Mouse (Mus musculus): ENCODE measurements around the gene Cox5a. TPM values are rescaled to one million over a fixed set of nuclear protein-coding genes. Genes with fewer than 3 reads are reported as not detected.

Gene Cox5a
- polyA plus RNA-seq, 1 experiment from 2014 or later = 1,689 TPM

- no peak overlapping the region for H3K27ac ChIP-seq (replicated peaks in 1 of 2; ENCODE audit: control insufficient read depth in 1 of 2, insufficient read depth in 1 of 2, low read depth in 2 of 2, low read length in 2 of 2)
- WGBS = 6% methylated on average over 1 of the region's 1 CpGs
- no peak overlapping the region for H3K4me2 ChIP-seq (ENCODE audit: low read length)
- H3K9me3 ChIP-seq (ENCODE audit: control insufficient read depth, low read length) = no peaks in the 10 kb centered on the region
- ATAC-seq (ENCODE audit: insufficient number of reproducible peaks, insufficient read depth, low FRiP score, low read depth) = no peak
- H3K36me3 ChIP-seq (ENCODE audit: control insufficient read depth, insufficient read depth, low read length) = peaks cover 76% of the 10 kb centered on the region
- no peak overlapping the region for H3K4me3 ChIP-seq (ENCODE audit: control insufficient read depth in 1 of 2, insufficient read depth in 1 of 2, low read depth in 1 of 2, low read length in 2 of 2)
- H3K4me1 ChIP-seq (ENCODE audit: control insufficient read depth in 2 of 2, insufficient read depth in 2 of 2, low read length in 2 of 2) = peaks cover 3 to 9% of the 10 kb centered on the region in 2 experiments; a peak in 3 of 4 replicates
- H3K9ac ChIP-seq (ENCODE audit: low read length) = no peak overlapping the region
- no peaks in the 10 kb centered on the region for H3K27me3 ChIP-seq (ENCODE audit: control insufficient read depth, insufficient read depth, low read length)
These were observed 20.2 kb downstream of the Cox5a start for GRCm38 (mm10) chr9:57541312-57541711.

GRCm38 (mm10) chr9:57543951-57544350, 22.9 kb downstream of the Cox5a start:
- H3K27ac ChIP-seq (replicated peaks in 1 of 2; ENCODE audit: control insufficient read depth in 1 of 2, insufficient read depth in 1 of 2, low read depth in 2 of 2, low read length in 2 of 2) = no peak overlapping the region
- no peaks in the 10 kb centered on the region for H3K9me3 ChIP-seq (ENCODE audit: control insufficient read depth, low read length)
- no peak overlapping the region for H3K9ac ChIP-seq (ENCODE audit: low read length)
- H3K27me3 ChIP-seq (ENCODE audit: control insufficient read depth, insufficient read depth, low read length) = no peaks in the 10 kb centered on the region
- WGBS = 77% methylated on average over 3 of the region's 3 CpGs
- no peak overlapping the region for H3K4me3 ChIP-seq (ENCODE audit: control insufficient read depth in 1 of 2, insufficient read depth in 1 of 2, low read depth in 1 of 2, low read length in 2 of 2)
- H3K4me1 ChIP-seq (ENCODE audit: control insufficient read depth in 2 of 2, insufficient read depth in 2 of 2, low read length in 2 of 2) = peaks cover 1 to 12% of the 10 kb centered on the region in 2 experiments; a peak in 3 of 4 replicates
- no peak for ATAC-seq (ENCODE audit: insufficient number of reproducible peaks, insufficient read depth, low FRiP score, low read depth)
- H3K36me3 ChIP-seq (ENCODE audit: control insufficient read depth, insufficient read depth, low read length) = peaks cover 98% of the 10 kb centered on the region
- H3K4me2 ChIP-seq (ENCODE audit: low read length) = no peak overlapping the region

GRCm38 (mm10) chr9:57547287-57547686, 26.2 kb downstream of the Cox5a start:
- Histone ChIP-seq H3K27ac (replicated peaks in 1 of 2; ENCODE audit: control insufficient read depth in 1 of 2, insufficient read depth in 1 of 2, low read depth in 2 of 2, low read length in 2 of 2) (no peak overlapping the region), H3K36me3 (ENCODE audit: control insufficient read depth, insufficient read depth, low read length) (peaks cover 77% of the 10 kb centered on the region), H3K4me2 (ENCODE audit: low read length) (no peak overlapping the region), H3K4me3 (ENCODE audit: control insufficient read depth in 1 of 2, insufficient read depth in 1 of 2, low read depth in 1 of 2, low read length in 2 of 2) (no peak overlapping the region), H3K27me3 (ENCODE audit: control insufficient read depth, insufficient read depth, low read length) (no peaks in the 10 kb centered on the region), H3K9me3 (ENCODE audit: control insufficient read depth, low read length) (no peaks in the 10 kb centered on the region), H3K9ac (ENCODE audit: low read length) (no peak overlapping the region), H3K4me1 (ENCODE audit: control insufficient read depth in 2 of 2, insufficient read depth in 2 of 2, low read length in 2 of 2) (peaks cover 17 to 36% of the 10 kb centered on the region in 2 experiments)
- WGBS = 51% methylated on average over 5 of the region's 5 CpGs
- no peak for ATAC-seq (ENCODE audit: insufficient number of reproducible peaks, insufficient read depth, low FRiP score, low read depth)

- 86% methylated on average over 11 of the region's 11 CpGs for WGBS
- peaks cover 17 to 36% of the 10 kb centered on the region in 2 experiments for H3K4me1 ChIP-seq (ENCODE audit: control insufficient read depth in 2 of 2, insufficient read depth in 2 of 2, low read length in 2 of 2)
- H3K9ac ChIP-seq (ENCODE audit: low read length) = no peak overlapping the region
- H3K4me2 ChIP-seq (ENCODE audit: low read length) = no peak overlapping the region
- H3K27me3 ChIP-seq (ENCODE audit: control insufficient read depth, insufficient read depth, low read length) = no peaks in the 10 kb centered on the region
- no peak overlapping the region for H3K4me3 ChIP-seq (ENCODE audit: control insufficient read depth in 1 of 2, insufficient read depth in 1 of 2, low read depth in 1 of 2, low read length in 2 of 2)
- H3K9me3 ChIP-seq (ENCODE audit: control insufficient read depth, low read length) = no peaks in the 10 kb centered on the region
- no peak overlapping the region for H3K27ac ChIP-seq (replicated peaks in 1 of 2; ENCODE audit: control insufficient read depth in 1 of 2, insufficient read depth in 1 of 2, low read depth in 2 of 2, low read length in 2 of 2)
- ATAC-seq (ENCODE audit: insufficient number of reproducible peaks, insufficient read depth, low FRiP score, low read depth) = no peak
- peaks cover 71% of the 10 kb centered on the region for H3K36me3 ChIP-seq (ENCODE audit: control insufficient read depth, insufficient read depth, low read length)
These were observed 26.8 kb downstream of the Cox5a start for GRCm38 (mm10) chr9:57547869-57548268.

GRCm38 (mm10) chr9:57549186-57549585, 28.1 kb downstream of the Cox5a start:
- Histone ChIP-seq H3K4me2 (ENCODE audit: low read length) (no peak overlapping the region), H3K4me1 (ENCODE audit: control insufficient read depth in 2 of 2, insufficient read depth in 2 of 2, low read length in 2 of 2) (peaks cover 17 to 36% of the 10 kb centered on the region in 2 experiments), H3K36me3 (ENCODE audit: control insufficient read depth, insufficient read depth, low read length) (peaks cover 58% of the 10 kb centered on the region), H3K9me3 (ENCODE audit: control insufficient read depth, low read length) (no peaks in the 10 kb centered on the region), H3K27me3 (ENCODE audit: control insufficient read depth, insufficient read depth, low read length) (no peaks in the 10 kb centered on the region), H3K27ac (replicated peaks in 1 of 2; ENCODE audit: control insufficient read depth in 1 of 2, insufficient read depth in 1 of 2, low read depth in 2 of 2, low read length in 2 of 2) (peak overlapping the region in 1 of 2 experiments; percentile 89; a peak in 1 of 4 replicates), H3K9ac (ENCODE audit: low read length) (peak overlapping the region; percentile 8; the same call in 1 of the 2 replicates), H3K4me3 (ENCODE audit: control insufficient read depth in 1 of 2, insufficient read depth in 1 of 2, low read depth in 1 of 2, low read length in 2 of 2) (no peak overlapping the region)
- no peak for ATAC-seq (ENCODE audit: insufficient number of reproducible peaks, insufficient read depth, low FRiP score, low read depth)
- 82% methylated on average over 4 of the region's 4 CpGs for WGBS

DNA sequence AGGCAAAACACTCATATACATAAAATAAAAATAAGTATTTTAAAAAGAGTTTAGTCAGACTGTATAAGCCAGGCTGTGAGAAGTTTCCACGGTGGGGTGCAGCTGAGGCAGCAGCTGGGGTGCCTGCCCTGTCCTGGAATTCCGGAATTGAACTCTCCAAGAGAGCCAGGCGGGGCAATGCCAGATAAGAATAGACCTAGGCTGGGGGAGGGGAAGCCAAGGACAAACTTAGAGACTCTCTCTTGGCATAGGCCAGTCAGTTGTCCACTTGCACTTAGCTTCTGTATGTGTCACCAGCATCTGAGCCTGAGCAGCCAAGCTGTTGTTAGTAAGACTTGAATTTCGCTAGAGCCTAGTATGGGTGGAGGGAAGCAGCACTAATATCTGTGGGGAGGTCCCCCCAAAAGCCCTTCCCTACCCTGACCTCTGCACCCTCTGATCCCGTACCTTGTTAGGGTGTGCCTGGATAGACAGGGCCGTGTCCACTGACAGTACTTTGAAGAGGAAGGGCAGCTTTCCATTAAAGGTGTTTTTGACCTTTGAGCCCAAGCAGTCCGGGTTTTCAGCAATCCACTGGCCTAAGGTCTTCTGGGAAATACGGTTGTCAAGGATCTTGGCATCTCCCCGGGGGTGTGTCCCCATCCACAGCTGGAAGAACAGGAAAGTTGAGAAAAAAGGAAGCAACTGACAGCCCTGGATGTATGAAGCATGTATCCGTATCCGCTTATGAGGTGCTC, 29.2 kb downstream of the Cox5a start:
- H3K27ac ChIP-seq (replicated peaks in 1 of 2; ENCODE audit: control insufficient read depth in 1 of 2, insufficient read depth in 1 of 2, low read depth in 2 of 2, low read length in 2 of 2) = peak overlapping the region; percentile 87 to 89
- no peak overlapping the region for H3K4me3 ChIP-seq (ENCODE audit: control insufficient read depth in 1 of 2, insufficient read depth in 1 of 2, low read depth in 1 of 2, low read length in 2 of 2)
- H3K4me2 ChIP-seq (ENCODE audit: low read length) = peak overlapping the region; percentile 47
- peak; percentile 60 for ATAC-seq (ENCODE audit: insufficient number of reproducible peaks, insufficient read depth, low FRiP score, low read depth)
- H3K9ac ChIP-seq (ENCODE audit: low read length) = peak overlapping the region; percentile 45; the same call in 1 of the 2 replicates
- H3K36me3 ChIP-seq (ENCODE audit: control insufficient read depth, insufficient read depth, low read length) = peaks cover 47% of the 10 kb centered on the region
- 48% methylated on average over 11 of the region's 11 CpGs for WGBS
- peaks cover 17 to 36% of the 10 kb centered on the region in 2 experiments for H3K4me1 ChIP-seq (ENCODE audit: control insufficient read depth in 2 of 2, insufficient read depth in 2 of 2, low read length in 2 of 2)
- H3K27me3 ChIP-seq (ENCODE audit: control insufficient read depth, insufficient read depth, low read length) = no peaks in the 10 kb centered on the region
- H3K9me3 ChIP-seq (ENCODE audit: control insufficient read depth, low read length) = no peaks in the 10 kb centered on the region

- Histone ChIP-seq H3K9ac (ENCODE audit: low read length) (peak within 1 kb of the TSS; percentile 83), H3K4me1 (ENCODE audit: control insufficient read depth in 2 of 2, insufficient read depth in 2 of 2, low read length in 2 of 2) (peaks cover 17 to 36% of the 10 kb centered on the region in 2 experiments), H3K9me3 (ENCODE audit: control insufficient read depth, low read length) (no peaks in the 10 kb centered on the region), H3K36me3 (ENCODE audit: control insufficient read depth, insufficient read depth, low read length) (peaks cover 27% of the 10 kb centered on the region), H3K27me3 (ENCODE audit: control insufficient read depth, insufficient read depth, low read length) (no peaks in the 10 kb centered on the region), H3K27ac (replicated peaks in 1 of 2; ENCODE audit: control insufficient read depth in 1 of 2, insufficient read depth in 1 of 2, low read depth in 2 of 2, low read length in 2 of 2) (peak within 1 kb of the TSS in 1 of 2 experiments; percentile 24; a peak in 2 of 4 replicates), H3K4me2 (ENCODE audit: low read length) (peak within 1 kb of the TSS; percentile 73), H3K4me3 (ENCODE audit: control insufficient read depth in 1 of 2, insufficient read depth in 1 of 2, low read depth in 1 of 2, low read length in 2 of 2) (peak within 1 kb of the TSS; percentile 65 to 75)
- ATAC-seq (ENCODE audit: insufficient number of reproducible peaks, insufficient read depth, low FRiP score, low read depth) = no peak
- under 1% methylated on average over 28 of the region's 28 CpGs for WGBS
These were observed 31.2 kb downstream of the Cox5a start, which contains the start of gene Mpi for GRCm38 (mm10) chr9:57552139-57552887. TSS of gene Mpi (minus strand) at chr9:57552763.
